In the genomic region with DNA sequence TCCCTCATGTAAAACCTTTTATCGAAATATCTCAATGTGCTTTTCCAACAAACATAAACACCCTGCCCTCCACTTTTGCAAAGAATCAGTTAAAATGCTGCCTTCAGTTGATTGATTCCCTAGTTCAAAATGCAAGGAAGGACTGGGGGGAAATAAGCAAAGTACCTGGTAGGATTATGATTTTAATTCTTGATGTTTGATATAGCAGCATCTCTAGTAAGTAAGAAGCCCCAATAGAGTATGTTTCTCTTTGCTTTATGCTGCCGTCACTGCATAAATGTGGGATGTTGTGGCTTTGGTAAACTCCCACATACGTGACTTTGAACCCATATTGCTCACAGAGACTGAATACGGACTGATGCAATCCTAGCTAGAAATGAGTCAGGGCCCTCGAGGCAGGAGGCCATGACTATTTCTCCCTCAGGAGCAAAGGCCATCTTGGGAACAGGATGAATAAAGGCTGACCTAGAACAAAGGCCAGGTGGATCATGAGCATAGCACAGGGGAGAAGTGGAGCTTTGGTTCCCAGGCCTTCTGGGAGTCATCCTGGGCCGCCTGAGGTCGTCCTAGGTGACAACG, we compare ENCODE assay signal across 10 mouse cellular contexts.
DNase-seq lines count a peak whose midpoint lies in the region; ATAC-seq and TF ChIP-seq lines count a peak whose summit lies in the region.
"Had no signal": no experiment of that assay in that cellular context is flagged by ENCODE, and none has a peak within 500 bp of the region (broad histone marks: within the 10 kb centered on the region; RNA-seq: fewer than 3 reads in every experiment).

No protein-coding gene starts in this region.

- no peaks in the 10 kb centered on the region for H3K36me3 ChIP-seq in heart, embryonic 14.5 days (ENCODE audit: control insufficient read depth, insufficient read depth, low read length)
- no peaks in the 10 kb centered on the region for H3K36me3 ChIP-seq in liver, postnatal 0 days (replicated peaks; ENCODE audit: insufficient read depth, low read length)
- H3K36me3 ChIP-seq: hindbrain, embryonic 12.5 days had no signal

- H3K27me3 ChIP-seq in heart, embryonic 14.5 days (ENCODE audit: control insufficient read depth, insufficient read depth, low read length): no peaks in the 10 kb centered on the region
- H3K27me3 ChIP-seq in liver, postnatal 0 days (ENCODE audit: insufficient read depth, low read length): no peaks in the 10 kb centered on the region
- H3K27me3 ChIP-seq: hindbrain, embryonic 12.5 days had no signal

- peak overlapping the region; percentile 21 to 71; a peak in 2 of 4 replicates for H3K27ac ChIP-seq in heart, embryonic 14.5 days (replicated peaks in 1 of 2; ENCODE audit: control insufficient read depth in 1 of 2, insufficient read depth in 1 of 2, low read depth in 2 of 2, low read length in 2 of 2)
- H3K27ac ChIP-seq in liver, postnatal 0 days (ENCODE audit: low read depth): peak overlapping the region; percentile 44; the same call in 1 of the 2 replicates
- H3K27ac ChIP-seq: left cerebral cortex, adult 2 months had no signal

- no peak for TF ChIP-seq EP300 in liver, postnatal 0 days (IDR thresholded peaks at IDR 0.05; ENCODE audit: low read depth)

- no peak overlapping the region for H3K4me2 ChIP-seq in heart, embryonic 14.5 days (ENCODE audit: low read length)
- 0 out of 2 replicates have a peak overlapping the region, but pooled peaks have one; percentile 14 for H3K4me2 ChIP-seq in liver, postnatal 0 days (ENCODE audit: low read depth, low read length)
- H3K4me2 ChIP-seq: hindbrain, embryonic 12.5 days had no signal

- H3K9me3 ChIP-seq in heart, embryonic 14.5 days (ENCODE audit: control insufficient read depth, low read length): no peaks in the 10 kb centered on the region
- H3K9me3 ChIP-seq in liver, postnatal 0 days (ENCODE audit: low read length): no peaks in the 10 kb centered on the region
- H3K9me3 ChIP-seq: hindbrain, embryonic 12.5 days had no signal

- no peak for ATAC-seq in heart, embryonic 14.5 days (ENCODE audit: insufficient number of reproducible peaks, insufficient read depth, low FRiP score, low read depth)
- peak; percentile 24 for ATAC-seq in activated CD4-positive, CD25-positive, alpha-beta regulatory T cell, adult 4 months
- peak; percentile 42 for ATAC-seq in liver, postnatal 0 days

- TF ChIP-seq CTCF in liver, postnatal 0 days (IDR thresholded peaks at IDR 0.05; ENCODE audit: low read depth): no peak

- H3K9ac ChIP-seq in heart, embryonic 14.5 days (ENCODE audit: low read length): no peak overlapping the region
- H3K9ac ChIP-seq in liver, postnatal 0 days (replicated peaks): no peak overlapping the region
- H3K9ac ChIP-seq: hindbrain, embryonic 12.5 days had no signal

- 79% methylated on average over 8 of the region's 8 CpGs for WGBS in heart, embryonic 14.5 days
- WGBS in liver, postnatal 0 days (ENCODE audit: insufficient replicate concordance): 54% methylated on average over 8 of the region's 8 CpGs

- no peak for DNase-seq in heart, postnatal 4 days
- peak; percentile 45 for DNase-seq in 3134 (ENCODE audit: extremely low read depth, insufficient read length, low spot score)
- DNase-seq in liver, postnatal 0 days: no peak
- DNase-seq in adrenal gland, postnatal 25 days: no peak
- DNase-seq in layer of hippocampus, adult 18-20 months (ENCODE audit: low spot score in 2 of 2): no peak
- no peak for DNase-seq in right cerebral cortex, postnatal 25 days

- no peak overlapping the region for H3K4me3 ChIP-seq in heart, embryonic 14.5 days (ENCODE audit: control insufficient read depth in 1 of 2, insufficient read depth in 1 of 2, low read depth in 1 of 2, low read length in 2 of 2)
- no peak overlapping the region for H3K4me3 ChIP-seq in liver, postnatal 0 days (ENCODE audit: low read depth, low read length)
- H3K4me3 ChIP-seq: hindbrain, embryonic 12.5 days; left cerebral cortex, adult 2 months had no signal

- H3K4me1 ChIP-seq in heart, embryonic 14.5 days (ENCODE audit: control insufficient read depth in 2 of 2, insufficient read depth in 2 of 2, low read length in 2 of 2): peaks cover 18 to 22% of the 10 kb centered on the region in 2 experiments
- peaks cover 12% of the 10 kb centered on the region; the same call in 1 of the 2 replicates for H3K4me1 ChIP-seq in liver, postnatal 0 days (ENCODE audit: insufficient read depth)
